Mouse (Mus musculus) c-Kit-positive CD71-negative TER-119-negative erythroid progenitor cells, embryonic 14.5 days (primary cell): Measurements from ENCODE around the gene Gtsf1.
A peak's percentile ranks its signal among the peaks of the same experiment; 100 is the strongest.
"Not testable (repeated sequence)": the region's sequence is repeated elsewhere in the genome, so short reads cannot be mapped to it uniquely, and the experiment has no call there.

Experiments used
- DNase-seq: peaks from one replicate; pipeline ENCODE4 v3.0.0-alpha.2; 2013; ENCODE audit warnings: low read depth

The Gtsf1 gene

GRCm38 (mm10) chr15:103430241-103430640 is at the start of gene Gtsf1:
Gene Gtsf1, minus strand, starts transcription at chr15:103430470.
- no peak for DNase-seq

- DNase-seq, result no peak
Measured at GRCm38 (mm10) chr15:103479080-103479606, 48.9 kb upstream of the Gtsf1 start.

- DNase-seq, result no peak
Measured at GRCm38 (mm10) chr15:103473769-103474168, 43.5 kb upstream of the Gtsf1 start.

- DNase-seq, result no peak
Measured at GRCm38 (mm10) chr15:103473182-103473581, 42.9 kb upstream of the Gtsf1 start.

- DNase-seq, result no peak
Measured at GRCm38 (mm10) chr15:103472265-103472664, 42.0 kb upstream of the Gtsf1 start.

GRCm38 (mm10) chr15:103471488-103472194 is 41.4 kb upstream of the Gtsf1 start:
- DNase-seq, result no peak

- DNase-seq, result no peak
Measured at GRCm38 (mm10) chr15:103462539-103463261, 32.4 kb upstream of the Gtsf1 start.

- no peak for DNase-seq
Measured at GRCm38 (mm10) chr15:103454449-103454848, 24.2 kb upstream of the Gtsf1 start.

GRCm38 (mm10) chr15:103453551-103454218 is 23.4 kb upstream of the Gtsf1 start, which contains the start of gene Nckap1l:
Gene Nckap1l, plus strand, starts transcription at chr15:103453794.
- peak; percentile 83 for DNase-seq

- no peak for DNase-seq
Measured at GRCm38 (mm10) chr15:103448369-103448768, 18.1 kb upstream of the Gtsf1 start, which contains the start of gene Gtsf2. Gene Gtsf2, minus strand, starts transcription at chr15:103448469.

- not testable (repeated sequence) for DNase-seq
Measured at GRCm38 (mm10) chr15:103445966-103446365, 15.7 kb upstream of the Gtsf1 start.

GRCm38 (mm10) chr15:103427017-103427416 is 3.3 kb downstream of the Gtsf1 start:
- no peak for DNase-seq

GRCm38 (mm10) chr15:103405586-103405985 is 24.7 kb downstream of the Gtsf1 start:
- not testable (repeated sequence) for DNase-seq

GRCm38 (mm10) chr15:103401361-103401760 is 28.9 kb downstream of the Gtsf1 start:
- DNase-seq, result no peak

GRCm38 (mm10) chr15:103393577-103393976 is 36.7 kb downstream of the Gtsf1 start:
- no peak for DNase-seq

GRCm38 (mm10) chr15:103388556-103389145 is 41.6 kb downstream of the Gtsf1 start:
- no peak for DNase-seq

- DNase-seq, result no peak
Measured at GRCm38 (mm10) chr15:103383771-103384488, 46.3 kb downstream of the Gtsf1 start.

- DNase-seq, result no peak
Measured at GRCm38 (mm10) chr15:103382795-103383406, 47.4 kb downstream of the Gtsf1 start.

GRCm38 (mm10) chr15:103382075-103382474 is 48.2 kb downstream of the Gtsf1 start:
- no peak for DNase-seq

- DNase-seq, result no peak
Measured at GRCm38 (mm10) chr15:103378665-103379356, 51.5 kb downstream of the Gtsf1 start.
